Mouse (Mus musculus) C2C12 (cell line): ENCODE data around the gene Cryz.

ENCODE experiments used
- CEBPB ChIP-seq: IDR thresholded peaks from one replicate; pipeline ENCODE4 v1.6.1; 2011; ENCODE audit warnings: low read depth, mild to moderate bottlenecking, control low read depth, moderate library complexity
- CTCF ChIP-seq: IDR thresholded peaks from one replicate; pipeline ENCODE4 v1.5.1; 2011; ENCODE audit not compliant: control insufficient read depth, insufficient read depth, insufficient read length
- FOSL1 ChIP-seq: IDR thresholded peaks from one replicate; pipeline ENCODE4 v1.8.0; 2011; ENCODE audit warnings: mild to moderate bottlenecking, low read length; ENCODE audit not compliant: poor library complexity, insufficient read depth, severe bottlenecking
- MAX ChIP-seq: IDR thresholded peaks from one replicate; pipeline ENCODE4 v1.6.1; 2011; ENCODE audit warnings: mild to moderate bottlenecking, control low read depth
- MYOD1 ChIP-seq: IDR thresholded peaks from one replicate; pipeline ENCODE4 v1.6.1; 2011; ENCODE audit warnings: low read depth; ENCODE audit not compliant: control insufficient read depth, insufficient read length
- USF1 ChIP-seq: IDR thresholded peaks from one replicate; pipeline ENCODE4 v1.6.1; 2011; ENCODE audit warnings: low read depth, mild to moderate bottlenecking, control low read depth, moderate library complexity

GRCm38 (mm10) chr3:154651192-154651821 lies 54.8 kb downstream of the Cryz start:
- no peak for TF ChIP-seq CTCF
- no peak for TF ChIP-seq MAX
- TF ChIP-seq CEBPB: no peak
- no peak for TF ChIP-seq FOSL1
- no peak for TF ChIP-seq USF1
- TF ChIP-seq MYOD1: no peak
